Mouse (Mus musculus) intestine, embryonic 16.5 days (tissue): Measurements from ENCODE around the gene Nhs. TPM values are rescaled to one million over a fixed set of nuclear protein-coding genes. Genes with fewer than 3 reads are reported as not detected.
A peak's percentile ranks its signal among the peaks of the same experiment; 100 is the strongest.

Experiments
- ATAC-seq: fragments of 200-750 bp; cut with Nextera tagmentation; 2 replicates; pipeline ENCODE4 v1.8.0; 2017; ENCODE audit warnings: moderate TSS enrichment, moderate library complexity
- H3K27ac ChIP-seq: fragments of 300-500 bp; sonication (generic); 2 replicates; pipeline ENCODE4 v1.5.1; 2014; ENCODE audit warnings: mild to moderate bottlenecking, low read length
- H3K27me3 ChIP-seq: fragments of 300-500 bp; sonication (generic); replicated peaks from 2 replicates; pipeline ENCODE4 v1.6.1; 2014; ENCODE audit warnings: low read length, control low read depth, mixed read lengths; ENCODE audit not compliant: control insufficient read depth, insufficient read depth
- H3K36me3 ChIP-seq: fragments of 300-500 bp; sonication (generic); 2 replicates; pipeline ENCODE4 v1.6.1; 2014; ENCODE audit warnings: low read length, control low read depth; ENCODE audit not compliant: control insufficient read depth, insufficient read depth
- H3K4me1 ChIP-seq: fragments of 300-500 bp; sonication (generic); 2 replicates; pipeline ENCODE4 v1.6.1; 2014; ENCODE audit warnings: low read length, control low read depth, mixed read lengths; ENCODE audit not compliant: control insufficient read depth, insufficient read depth
- H3K4me2 ChIP-seq: fragments of 300-500 bp; sonication (generic); 2 replicates; pipeline ENCODE4 v1.6.1; 2014; ENCODE audit warnings: low read depth, low read length, control low read depth
- H3K4me3 ChIP-seq: fragments of 300-500 bp; sonication (generic); 2 replicates; pipeline ENCODE4 v1.5.1; 2014; ENCODE audit warnings: mild to moderate bottlenecking, low read length
- H3K9ac ChIP-seq: fragments of 300-500 bp; sonication (generic); 2 replicates; pipeline ENCODE4 v1.6.1; 2014; ENCODE audit warnings: low read depth, low read length
- H3K9me3 ChIP-seq: fragments of 300-500 bp; sonication (generic); 2 replicates; pipeline ENCODE4 v1.6.1; 2016; ENCODE audit warnings: low read length, control low read depth; ENCODE audit not compliant: control insufficient read depth
- WGBS: fragments of 180-500 bp; shearing (Covaris S2); extraction: QIAGEN DNeasy Blood & Tissue Kit; methylation state at CpG from one replicate; pipeline ENCODE4 v1.1.7; 2014; 5-methylcytosine and 5-hydroxymethylcytosine counted together
- polyA plus RNA-seq: library from polyadenylated mRNA; unstranded; fragments of >200 nt; fragmentation: Nextera tagmentation; extraction: Ambion mirVana; gene quantifications from 2 replicates; pipeline ENCODE4 v1.2.1, GENCODE M21; 2015

The Nhs gene
- 0.72 and 0.89 TPM in 2 replicates for polyA plus RNA-seq

DNA sequence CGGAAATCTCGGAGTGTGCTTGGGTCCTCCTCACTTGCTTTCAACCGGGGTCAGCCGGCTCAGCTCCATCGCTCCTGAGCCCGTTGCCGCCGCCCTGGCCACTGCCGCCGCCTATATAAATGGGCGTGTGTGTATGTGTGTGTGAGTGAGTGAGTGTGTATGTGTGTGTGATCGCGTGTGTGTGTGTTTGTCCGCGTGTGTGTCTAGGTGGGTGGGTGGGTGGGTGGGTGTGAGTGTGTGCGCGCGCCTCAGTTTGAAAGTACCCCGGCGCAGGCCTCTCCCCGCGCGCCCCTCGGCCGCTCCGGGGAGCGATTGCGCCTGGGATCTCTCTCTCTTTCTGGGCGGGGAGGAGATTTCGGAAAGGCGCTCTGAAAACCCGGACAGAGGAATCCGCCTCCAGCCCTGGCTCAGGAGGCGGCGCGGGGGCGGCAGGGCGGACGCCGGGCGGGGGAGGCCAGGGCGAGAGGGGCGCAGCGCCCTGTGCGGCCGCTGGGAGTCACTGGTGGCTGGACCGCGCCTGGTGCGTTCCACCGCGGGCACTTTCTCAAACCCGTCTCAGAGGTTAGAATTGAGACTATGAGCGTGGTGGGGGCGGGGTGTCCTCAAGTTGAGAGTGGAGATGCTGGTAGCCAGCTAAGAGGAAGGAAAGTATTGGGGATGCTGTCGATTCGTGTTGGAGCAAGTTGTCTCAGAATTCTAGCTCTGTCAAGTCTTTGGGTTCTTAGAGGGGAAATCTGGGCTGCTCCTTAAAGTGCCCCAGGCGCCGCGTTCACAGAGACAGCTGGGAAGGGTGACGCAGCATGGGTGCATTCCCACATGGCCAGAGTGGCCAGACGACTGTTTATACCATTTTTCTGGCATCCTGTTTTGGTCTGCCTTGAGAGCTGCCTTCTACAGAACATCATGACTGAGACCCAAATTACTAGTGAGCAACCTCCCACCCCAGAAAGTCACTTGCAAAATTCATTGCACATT lies at the start of gene Nhs:
Gene Nhs (minus strand): TSS at position 94 of the 975 bp plus-strand sequence.
- peak within 1 kb of the TSS; percentile 80 for H3K4me2 ChIP-seq
- no peaks in the 10 kb centered on the region for H3K4me1 ChIP-seq
- peaks cover 22% of the 10 kb centered on the region for H3K27me3 ChIP-seq
- H3K27ac ChIP-seq: no peak within 1 kb of the TSS; the same call in 1 of the 2 replicates
- peak within 1 kb of the TSS; percentile 65 for H3K4me3 ChIP-seq
- peak; percentile 91 for ATAC-seq
- H3K9me3 ChIP-seq: no peaks in the 10 kb centered on the region
- WGBS: 21% methylated on average over 44 of the region's 61 CpGs
- peak within 1 kb of the TSS; percentile 68 for H3K9ac ChIP-seq
- no peaks in the 10 kb centered on the region for H3K36me3 ChIP-seq

DNA sequence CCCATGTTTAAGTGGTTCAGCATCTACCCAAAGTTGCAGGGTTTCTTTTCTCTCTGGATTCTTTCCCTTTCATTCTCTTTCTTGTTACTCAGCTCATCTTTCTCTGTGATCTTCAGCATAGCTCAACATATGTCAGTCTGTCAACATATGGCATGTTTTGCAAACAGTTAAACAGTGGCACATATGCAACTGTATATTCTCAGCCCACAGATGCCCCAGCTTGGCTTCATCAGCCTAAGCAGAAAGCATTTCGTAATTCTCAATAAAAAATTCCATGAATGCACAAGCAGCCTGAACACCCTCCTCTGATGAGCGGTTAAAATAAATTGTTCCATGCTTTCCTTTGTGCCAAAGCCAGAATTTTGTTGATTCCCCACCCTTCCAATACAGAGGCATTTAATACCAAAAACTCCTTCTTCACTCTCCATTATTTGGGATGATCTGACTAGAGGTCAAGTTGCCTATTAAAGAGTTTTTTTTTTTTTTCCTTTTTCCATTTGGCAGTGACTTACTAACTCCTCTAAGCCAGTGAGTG lies 46.9 kb upstream of the Nhs start:
- H3K9me3 ChIP-seq: no peaks in the 10 kb centered on the region
- no peak overlapping the region for H3K27ac ChIP-seq
- H3K4me3 ChIP-seq: no peak overlapping the region
- 67% methylated on average over 2 of the region's 2 CpGs for WGBS
- H3K4me2 ChIP-seq: no peak overlapping the region
- H3K4me1 ChIP-seq: no peaks in the 10 kb centered on the region
- ATAC-seq: no peak
- no peaks in the 10 kb centered on the region for H3K36me3 ChIP-seq
- no peak overlapping the region for H3K9ac ChIP-seq
- no peaks in the 10 kb centered on the region; the same call in 1 of the 2 replicates for H3K27me3 ChIP-seq

DNA sequence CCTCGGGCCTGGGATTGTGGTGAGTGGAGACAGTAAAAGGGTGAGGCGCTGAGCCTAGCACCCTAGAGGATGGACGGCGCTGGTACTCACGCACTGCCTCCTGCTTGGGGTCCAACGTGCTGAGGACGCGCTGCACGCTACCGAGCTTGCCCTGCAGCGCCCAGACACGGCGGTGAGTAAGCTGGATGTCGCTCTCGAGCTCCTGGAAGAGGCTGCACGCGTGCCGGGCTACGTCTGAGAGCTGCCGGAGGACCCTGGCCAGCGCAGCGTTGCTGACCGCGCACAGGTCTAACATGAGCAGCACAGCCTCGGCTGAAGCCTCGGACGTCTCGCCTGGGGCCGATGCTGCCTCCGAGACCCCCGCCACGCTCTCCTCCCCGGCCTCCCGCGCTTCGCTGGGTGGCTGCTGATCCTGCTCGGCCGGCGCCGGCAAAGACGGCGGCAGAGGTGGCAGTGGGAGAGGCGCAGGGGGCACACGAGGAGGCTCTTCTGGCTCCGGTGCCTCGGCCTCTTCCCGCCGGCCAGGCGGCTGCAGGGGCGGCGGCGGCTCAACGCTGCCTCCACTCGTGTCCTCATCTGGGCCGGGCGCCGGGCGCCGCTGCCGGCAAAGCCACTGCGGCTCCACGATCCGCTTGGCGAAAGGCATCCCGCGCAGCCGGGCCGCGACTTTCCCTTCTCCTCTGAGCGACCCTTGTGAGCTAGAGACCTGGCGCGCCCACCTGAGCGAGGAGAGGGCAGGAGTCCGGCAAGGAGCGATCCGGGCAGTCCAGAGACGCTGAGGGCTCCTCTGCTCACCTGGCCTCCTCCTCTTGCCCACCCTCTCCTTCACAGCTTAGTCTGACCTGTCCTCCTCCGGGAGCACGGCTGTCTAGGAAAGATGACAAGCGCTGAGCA lies 540 bp downstream of the Nhs start:
- WGBS: 21% methylated on average over 71 of the region's 80 CpGs
- Histone ChIP-seq H3K27ac (no peak overlapping the region; the same call in 1 of the 2 replicates), H3K4me3 (peak overlapping the region; percentile 65), H3K4me1 (no peaks in the 10 kb centered on the region), H3K4me2 (peak overlapping the region; percentile 80), H3K9me3 (no peaks in the 10 kb centered on the region), H3K27me3 (peaks cover 26% of the 10 kb centered on the region), H3K9ac (peak overlapping the region; percentile 68), H3K36me3 (no peaks in the 10 kb centered on the region)
- ATAC-seq: peak; percentile 71

DNA sequence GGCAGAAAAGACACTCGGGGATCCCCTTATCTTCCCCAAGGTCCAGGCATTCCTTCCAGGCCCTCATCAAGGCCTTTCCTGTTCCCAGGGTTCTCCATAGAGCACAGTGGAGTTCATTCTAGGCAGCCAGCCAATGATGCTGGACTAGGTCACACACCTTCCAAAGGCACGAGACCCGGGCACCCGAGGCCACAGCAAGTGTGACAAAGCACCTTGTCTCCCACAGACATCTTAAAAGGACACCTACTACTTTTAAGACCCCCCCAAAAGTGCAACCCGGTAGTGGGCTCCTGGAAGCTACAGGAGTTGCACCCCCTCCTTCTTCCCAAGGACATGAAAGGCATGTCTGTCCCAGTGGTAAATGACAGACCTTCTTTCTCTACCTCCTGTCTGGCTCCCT lies 1.4 kb downstream of the Nhs start:
- Histone ChIP-seq H3K27me3 (peaks cover 26% of the 10 kb centered on the region), H3K4me1 (no peaks in the 10 kb centered on the region), H3K9me3 (no peaks in the 10 kb centered on the region), H3K4me3 (peak overlapping the region; percentile 65), H3K36me3 (no peaks in the 10 kb centered on the region), H3K4me2 (peak overlapping the region; percentile 80), H3K27ac (no peak overlapping the region), H3K9ac (peak overlapping the region; percentile 68; the same call in 1 of the 2 replicates)
- no peak for ATAC-seq
- 42% methylated on average over 5 of the region's 5 CpGs for WGBS

DNA sequence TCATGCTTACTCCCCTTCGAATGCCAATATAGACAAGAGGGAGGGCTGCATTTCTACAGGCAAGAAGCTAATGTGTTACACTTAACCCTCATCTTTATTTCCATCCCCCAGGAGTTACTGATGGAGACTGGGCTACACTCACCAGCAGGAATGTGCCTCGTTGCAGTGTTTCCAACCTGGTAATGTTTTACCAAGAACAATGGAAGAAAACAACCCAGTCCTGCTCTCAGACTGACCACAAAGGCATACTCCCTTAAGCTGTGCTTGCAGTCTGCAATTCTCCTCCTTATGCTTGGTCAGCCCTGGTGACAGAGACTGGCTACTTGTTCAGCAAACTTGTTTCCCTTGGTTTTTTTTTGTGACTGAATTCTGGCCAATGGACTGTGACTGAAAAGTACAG lies 21.7 kb downstream of the Nhs start:
- no peaks in the 10 kb centered on the region for H3K4me1 ChIP-seq
- no peak overlapping the region for H3K9ac ChIP-seq
- H3K27me3 ChIP-seq: no peaks in the 10 kb centered on the region; the same call in 1 of the 2 replicates
- H3K36me3 ChIP-seq: no peaks in the 10 kb centered on the region
- 52% methylated on average over 2 of the region's 2 CpGs for WGBS
- ATAC-seq: no peak
- no peak overlapping the region for H3K4me2 ChIP-seq
- H3K4me3 ChIP-seq: no peak overlapping the region
- no peaks in the 10 kb centered on the region for H3K9me3 ChIP-seq
- no peak overlapping the region for H3K27ac ChIP-seq

DNA sequence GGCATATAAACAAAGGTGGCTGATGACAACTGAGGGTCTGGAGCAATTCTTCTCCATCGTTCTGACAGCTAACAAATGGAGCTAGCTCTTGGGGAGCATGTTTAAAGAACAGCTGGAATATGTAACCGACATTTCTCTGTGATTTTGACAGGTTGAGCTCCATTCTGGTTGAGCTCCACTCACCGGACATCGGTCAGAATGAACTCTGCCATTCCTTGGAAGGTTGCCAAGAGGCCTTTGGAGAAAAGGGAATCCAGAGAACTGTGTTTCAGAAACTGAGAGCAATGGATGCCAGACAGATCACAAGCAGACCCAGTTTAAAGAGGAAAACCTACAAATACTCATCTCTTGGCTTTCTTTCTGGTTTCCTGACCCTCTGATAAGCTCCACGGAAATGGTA lies 46.3 kb downstream of the Nhs start:
- H3K4me2 ChIP-seq: no peak overlapping the region
- WGBS: 46% methylated on average over 5 of the region's 5 CpGs
- H3K9me3 ChIP-seq: no peaks in the 10 kb centered on the region
- H3K9ac ChIP-seq: no peak overlapping the region
- H3K27ac ChIP-seq: no peak overlapping the region
- H3K4me3 ChIP-seq: no peak overlapping the region
- no peaks in the 10 kb centered on the region for H3K36me3 ChIP-seq
- ATAC-seq: no peak
- no peaks in the 10 kb centered on the region; the same call in 1 of the 2 replicates for H3K27me3 ChIP-seq
- no peaks in the 10 kb centered on the region for H3K4me1 ChIP-seq

DNA sequence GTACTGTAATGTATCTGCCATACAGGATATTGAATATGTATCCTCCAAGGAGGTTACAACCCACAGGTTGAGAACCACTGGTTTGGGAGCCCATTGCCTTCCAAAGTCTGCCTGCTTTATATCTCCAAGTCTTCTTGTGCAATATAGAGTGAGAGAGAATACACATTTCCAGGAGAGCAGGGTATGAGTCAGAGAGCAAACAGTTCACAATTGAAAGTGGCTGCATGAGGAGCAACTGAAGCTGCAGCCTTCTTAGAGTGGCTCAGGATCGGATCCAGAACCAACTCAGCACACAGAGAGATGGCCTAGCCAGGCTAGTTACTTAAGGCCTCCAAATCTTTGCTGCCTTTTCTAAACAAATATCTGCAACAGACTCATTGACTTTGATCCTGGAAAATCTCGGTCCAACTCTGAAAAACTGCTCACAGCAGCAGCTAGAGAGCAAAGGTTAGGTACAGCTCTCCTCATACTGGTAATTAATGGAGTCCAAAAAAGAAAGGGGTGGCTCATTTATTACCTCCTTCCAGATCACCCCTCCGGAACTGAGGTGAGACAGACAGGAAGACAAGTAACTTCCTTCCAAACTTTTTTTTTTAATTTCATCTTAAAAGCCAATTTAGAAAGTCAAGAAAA lies 56.6 kb downstream of the Nhs start:
- peak; percentile 87 for ATAC-seq
- H3K9ac ChIP-seq: no peak overlapping the region
- H3K36me3 ChIP-seq: no peaks in the 10 kb centered on the region
- H3K4me1 ChIP-seq: no peaks in the 10 kb centered on the region
- H3K27me3 ChIP-seq: peaks cover 3% of the 10 kb centered on the region; the same call in 1 of the 2 replicates
- H3K4me3 ChIP-seq: no peak overlapping the region
- H3K9me3 ChIP-seq: no peaks in the 10 kb centered on the region
- 38% methylated on average over 3 of the region's 3 CpGs for WGBS
- no peak overlapping the region for H3K27ac ChIP-seq
- no peak overlapping the region for H3K4me2 ChIP-seq

DNA sequence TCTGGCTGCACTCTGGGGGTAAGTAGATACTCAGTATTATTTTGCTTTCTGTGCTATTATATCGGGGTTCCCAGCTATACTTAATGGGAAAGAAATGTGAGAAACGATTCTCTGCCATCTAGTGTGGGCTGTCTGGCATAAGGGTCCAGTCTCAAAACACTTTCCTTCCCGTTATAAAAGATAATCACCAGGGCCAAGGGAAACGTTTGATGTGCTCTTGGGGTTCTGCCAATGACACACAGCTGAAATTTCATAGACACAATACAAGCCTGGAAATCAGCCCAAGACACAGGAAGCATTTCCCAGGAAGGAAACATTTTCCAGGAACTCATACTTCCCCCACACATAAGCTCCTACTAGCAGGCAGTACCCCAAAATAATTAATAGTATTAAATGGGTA lies 61.2 kb downstream of the Nhs start:
- no peaks in the 10 kb centered on the region for H3K36me3 ChIP-seq
- WGBS: 44% methylated on average over 4 of the region's 4 CpGs
- H3K4me2 ChIP-seq: no peak overlapping the region
- no peaks in the 10 kb centered on the region for H3K4me1 ChIP-seq
- no peak overlapping the region for H3K27ac ChIP-seq
- H3K9me3 ChIP-seq: no peaks in the 10 kb centered on the region
- ATAC-seq: no peak
- no peak overlapping the region for H3K9ac ChIP-seq
- no peak overlapping the region for H3K4me3 ChIP-seq
- peaks cover 3% of the 10 kb centered on the region; the same call in 1 of the 2 replicates for H3K27me3 ChIP-seq
